Mouse (Mus musculus) ES-Bruce4 (cell line): ENCODE measurements around the gene Inpp5d.

ENCODE experiments used
- CTCF ChIP-seq: IDR thresholded peaks from one replicate; pipeline ENCODE4 v1.8.1; 2011; ENCODE audit warnings: low read depth, low read length
- POLR2A ChIP-seq: IDR thresholded peaks from one replicate; pipeline ENCODE4 v1.8.1; 2011; ENCODE audit warnings: low read length; ENCODE audit not compliant: insufficient read depth

DNA sequence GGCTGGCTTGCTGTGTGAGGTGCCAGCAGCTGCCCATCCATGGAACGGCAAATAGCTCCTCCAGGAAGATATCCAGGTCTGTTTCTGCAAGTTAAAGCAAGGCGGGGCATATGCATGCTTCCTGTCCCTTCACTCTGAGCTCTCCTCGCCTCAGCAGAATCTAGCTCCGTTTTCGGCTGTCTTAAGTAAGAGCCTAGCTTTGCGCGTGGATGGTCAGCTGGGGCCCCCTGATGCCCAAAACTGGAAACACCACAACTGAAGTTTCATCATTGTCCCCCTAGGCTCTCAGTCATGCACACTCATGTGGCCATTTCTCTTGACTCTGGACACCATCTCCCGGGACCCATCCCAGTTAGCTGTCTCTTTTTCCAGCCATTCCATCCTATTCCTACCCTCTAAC lies 101.3 kb downstream of the Inpp5d start:
- TF ChIP-seq CTCF = peak; percentile 50
- no peak for TF ChIP-seq POLR2A
